Mouse (Mus musculus): ENCODE measurements around the gene Otof. TPM values are rescaled to one million over a fixed set of nuclear protein-coding genes. Genes with fewer than 3 reads are reported as not detected.

Otof gene
- 0.24 and 0.56 TPM in 2 replicates for polyA plus RNA-seq (2016; fragmentation: Nextera tagmentation; extraction: Ambion mirVana)

DNA sequence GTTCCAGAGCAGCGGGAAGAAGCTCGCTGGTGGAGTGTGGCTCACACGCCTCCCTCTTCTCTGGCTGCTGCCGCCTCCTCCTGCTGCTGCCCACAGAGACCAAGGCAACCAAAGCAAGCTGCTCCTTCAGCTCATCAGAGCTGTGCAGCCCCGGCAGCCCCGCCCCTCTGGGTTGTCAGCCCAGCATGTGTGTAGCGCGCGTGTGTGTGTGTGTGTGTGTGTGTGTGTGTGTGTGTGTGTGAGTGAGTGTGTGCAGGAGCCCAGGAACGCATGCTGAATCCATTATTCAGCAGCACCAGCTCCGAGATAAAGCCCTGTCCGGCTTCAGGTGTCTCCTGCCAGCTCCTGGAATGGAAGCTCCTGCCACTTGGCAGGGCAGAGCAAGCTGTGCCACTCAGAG, at the start of gene Otof:
Otof (minus strand) TSS at position 112 of the 400 bp plus-strand sequence.
- no peaks in the 10 kb centered on the region for H3K36me3 ChIP-seq
- 10% methylated on average over 12 of the region's 12 CpGs for WGBS
- peak within 1 kb of the TSS; percentile 15; the same call in 1 of the 2 replicates for H3K4me2 ChIP-seq (replicated peaks)
- peaks cover 49% of the 10 kb centered on the region for H3K27me3 ChIP-seq
- peak; percentile 48; the same call in 1 of the 2 replicates for ATAC-seq (ENCODE audit: insufficient number of reproducible peaks, insufficient read depth, low FRiP score, low TSS enrichment)
- H3K4me3 ChIP-seq: no peak within 1 kb of the TSS
- no peak within 1 kb of the TSS for H3K27ac ChIP-seq
- peaks cover 22% of the 10 kb centered on the region for H3K4me1 ChIP-seq
- no peak within 1 kb of the TSS for H3K9ac ChIP-seq
- no peaks in the 10 kb centered on the region for H3K9me3 ChIP-seq

DNA sequence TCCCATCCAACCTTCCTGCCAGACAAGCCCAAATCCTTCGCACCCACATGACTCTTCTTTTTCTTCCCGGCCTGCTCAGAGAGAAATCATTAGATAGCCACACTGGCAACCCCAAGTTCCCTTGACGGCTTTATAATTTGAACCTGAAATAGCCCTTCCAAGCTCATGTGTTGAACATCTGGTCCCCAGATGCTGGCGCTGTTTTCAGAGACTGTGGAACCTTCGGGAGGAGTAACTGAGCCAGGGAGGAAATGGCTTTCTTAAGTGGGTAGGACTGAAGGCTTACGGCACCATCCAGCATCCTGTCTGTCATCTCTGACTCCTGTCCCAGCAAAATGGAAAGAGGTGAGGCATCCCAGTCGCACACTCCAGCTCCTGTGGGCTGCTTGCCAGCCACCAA, 35.6 kb upstream of the Otof start:
- Histone ChIP-seq H3K4me3 (no peak overlapping the region), H3K27ac (0 out of 2 replicates have a peak overlapping the region, but pooled peaks have one; percentile 8), H3K4me1 (peaks cover 20% of the 10 kb centered on the region), H3K9me3 (no peaks in the 10 kb centered on the region), H3K36me3 (no peaks in the 10 kb centered on the region), H3K9ac (no peak overlapping the region), H3K27me3 (no peaks in the 10 kb centered on the region), H3K4me2 (replicated peaks) (no peak overlapping the region)
- WGBS: 15% methylated on average over 7 of the region's 7 CpGs
- ATAC-seq (ENCODE audit: insufficient number of reproducible peaks, insufficient read depth, low FRiP score, low TSS enrichment): no peak

DNA sequence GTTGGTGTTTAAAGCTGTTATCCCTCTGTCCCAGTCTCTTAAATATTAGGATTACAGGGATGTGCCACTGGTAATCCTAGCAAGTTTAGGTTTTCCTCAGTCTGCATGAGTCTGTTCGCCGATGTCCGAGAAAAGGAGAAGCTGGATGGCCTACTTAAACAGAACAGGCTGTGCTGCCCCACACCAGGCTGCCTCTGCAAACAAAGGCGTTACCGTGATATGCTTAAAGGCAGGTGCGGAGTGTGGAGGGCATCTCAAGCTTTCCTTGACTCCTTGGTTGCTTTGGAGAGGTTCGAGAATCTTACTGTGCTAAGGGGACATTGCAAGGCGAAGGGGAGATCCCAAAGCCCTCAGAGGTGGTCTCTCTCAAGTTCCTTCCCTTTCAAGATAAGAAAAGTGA, 35.1 kb upstream of the Otof start:
- no peak overlapping the region for H3K9ac ChIP-seq
- H3K27me3 ChIP-seq: no peaks in the 10 kb centered on the region
- no peak overlapping the region for H3K4me3 ChIP-seq
- H3K4me2 ChIP-seq (replicated peaks): no peak overlapping the region
- H3K4me1 ChIP-seq: peaks cover 20% of the 10 kb centered on the region
- 52% methylated on average over 8 of the region's 8 CpGs for WGBS
- 0 out of 2 replicates have a peak overlapping the region, but pooled peaks have one; percentile 23 for H3K27ac ChIP-seq
- H3K9me3 ChIP-seq: no peaks in the 10 kb centered on the region
- no peaks in the 10 kb centered on the region for H3K36me3 ChIP-seq
- no peak for ATAC-seq (ENCODE audit: insufficient number of reproducible peaks, insufficient read depth, low FRiP score, low TSS enrichment)

GRCm38 (mm10) chr5:30495288-30495687, 33.6 kb upstream of the Otof start:
- Histone ChIP-seq H3K4me3 (no peak overlapping the region), H3K27ac (no peak overlapping the region), H3K9ac (no peak overlapping the region), H3K4me2 (replicated peaks) (no peak overlapping the region), H3K9me3 (no peaks in the 10 kb centered on the region), H3K27me3 (no peaks in the 10 kb centered on the region), H3K36me3 (no peaks in the 10 kb centered on the region), H3K4me1 (peaks cover 20% of the 10 kb centered on the region)
- WGBS: 51% methylated on average over 2 of the region's 2 CpGs
- no peak for ATAC-seq (ENCODE audit: insufficient number of reproducible peaks, insufficient read depth, low FRiP score, low TSS enrichment)

GRCm38 (mm10) chr5:30494606-30495005, 32.9 kb upstream of the Otof start:
- Histone ChIP-seq H3K9me3 (no peaks in the 10 kb centered on the region), H3K4me2 (replicated peaks) (no peak overlapping the region), H3K27me3 (no peaks in the 10 kb centered on the region), H3K27ac (peak overlapping the region; percentile 24), H3K9ac (no peak overlapping the region), H3K4me3 (no peak overlapping the region), H3K4me1 (peaks cover 20% of the 10 kb centered on the region), H3K36me3 (no peaks in the 10 kb centered on the region)
- no peak for ATAC-seq (ENCODE audit: insufficient number of reproducible peaks, insufficient read depth, low FRiP score, low TSS enrichment)
- WGBS: 47% methylated on average over 7 of the region's 7 CpGs

DNA sequence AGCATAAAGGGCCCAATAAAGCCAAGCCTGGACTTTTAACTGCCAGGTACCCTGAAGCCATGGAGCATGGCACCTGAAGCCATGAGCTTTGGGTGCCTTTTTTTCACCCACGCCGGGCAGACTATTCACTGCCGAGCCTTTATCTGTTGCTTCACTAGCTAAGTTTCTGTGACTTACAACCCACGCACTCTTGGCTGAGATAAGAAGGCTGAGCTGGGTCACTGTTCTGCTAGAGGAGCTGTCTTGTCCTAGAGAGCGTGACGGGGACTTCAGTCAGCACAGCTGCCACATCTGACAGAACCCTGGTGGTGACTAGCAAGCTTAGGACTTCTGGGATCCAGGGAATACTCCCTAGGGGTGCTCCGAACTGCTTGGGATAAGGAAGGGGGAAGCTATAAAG, 32.0 kb upstream of the Otof start:
- Histone ChIP-seq H3K36me3 (no peaks in the 10 kb centered on the region), H3K9ac (no peak overlapping the region), H3K9me3 (no peaks in the 10 kb centered on the region), H3K27me3 (no peaks in the 10 kb centered on the region), H3K4me1 (peaks cover 20% of the 10 kb centered on the region), H3K27ac (no peak overlapping the region), H3K4me3 (no peak overlapping the region), H3K4me2 (replicated peaks) (no peak overlapping the region)
- no peak for ATAC-seq (ENCODE audit: insufficient number of reproducible peaks, insufficient read depth, low FRiP score, low TSS enrichment)
- 75% methylated on average over 7 of the region's 7 CpGs for WGBS

DNA sequence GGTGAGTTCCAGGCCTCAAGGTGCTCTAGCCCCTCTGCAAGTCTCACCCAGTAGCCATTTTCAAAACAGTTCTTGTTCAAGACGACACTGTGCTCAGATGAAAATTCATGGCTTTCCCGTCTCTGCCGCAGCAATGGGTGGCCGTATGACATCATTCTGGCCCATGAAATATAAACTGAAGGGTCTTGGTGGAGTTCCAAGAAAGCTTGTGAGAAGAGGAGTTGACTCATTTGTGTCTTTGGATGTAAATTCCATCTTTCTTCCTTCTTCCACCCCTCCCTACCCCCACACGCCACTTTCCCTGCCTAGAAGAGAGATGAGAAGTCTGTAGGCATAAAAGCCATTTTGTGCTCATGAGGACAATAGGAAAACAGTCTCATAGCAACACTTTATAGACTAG, 29.1 kb upstream of the Otof start:
- no peak for ATAC-seq (ENCODE audit: insufficient number of reproducible peaks, insufficient read depth, low FRiP score, low TSS enrichment)
- H3K9ac ChIP-seq: no peak overlapping the region
- no peaks in the 10 kb centered on the region for H3K36me3 ChIP-seq
- peaks cover 6% of the 10 kb centered on the region; the same call in 1 of the 2 replicates for H3K4me1 ChIP-seq
- no peak overlapping the region for H3K27ac ChIP-seq
- no peak overlapping the region for H3K4me3 ChIP-seq
- H3K9me3 ChIP-seq: no peaks in the 10 kb centered on the region
- H3K4me2 ChIP-seq (replicated peaks): no peak overlapping the region
- no peaks in the 10 kb centered on the region for H3K27me3 ChIP-seq
- WGBS: 89% methylated on average over 5 of the region's 5 CpGs

- no peaks in the 10 kb centered on the region for H3K27me3 ChIP-seq
- no peaks in the 10 kb centered on the region for H3K9me3 ChIP-seq
- H3K36me3 ChIP-seq: no peaks in the 10 kb centered on the region
- H3K9ac ChIP-seq: no peak overlapping the region
- no peak for ATAC-seq (ENCODE audit: insufficient number of reproducible peaks, insufficient read depth, low FRiP score, low TSS enrichment)
- H3K4me1 ChIP-seq: peaks cover 6% of the 10 kb centered on the region; the same call in 1 of the 2 replicates
- H3K4me3 ChIP-seq: no peak overlapping the region
- no peak overlapping the region for H3K4me2 ChIP-seq (replicated peaks)
- H3K27ac ChIP-seq: no peak overlapping the region
Observed at GRCm38 (mm10) chr5:30490215-30490614, 28.5 kb upstream of the Otof start.

GRCm38 (mm10) chr5:30485136-30485535, 23.4 kb upstream of the Otof start:
- no peak for ATAC-seq (ENCODE audit: insufficient number of reproducible peaks, insufficient read depth, low FRiP score, low TSS enrichment)
- WGBS: 88% methylated on average over 6 of the region's 6 CpGs
- Histone ChIP-seq H3K27me3 (no peaks in the 10 kb centered on the region), H3K36me3 (no peaks in the 10 kb centered on the region), H3K27ac (no peak overlapping the region), H3K9ac (no peak overlapping the region), H3K4me1 (no peaks in the 10 kb centered on the region), H3K4me2 (replicated peaks) (no peak overlapping the region), H3K9me3 (no peaks in the 10 kb centered on the region), H3K4me3 (no peak overlapping the region)

DNA sequence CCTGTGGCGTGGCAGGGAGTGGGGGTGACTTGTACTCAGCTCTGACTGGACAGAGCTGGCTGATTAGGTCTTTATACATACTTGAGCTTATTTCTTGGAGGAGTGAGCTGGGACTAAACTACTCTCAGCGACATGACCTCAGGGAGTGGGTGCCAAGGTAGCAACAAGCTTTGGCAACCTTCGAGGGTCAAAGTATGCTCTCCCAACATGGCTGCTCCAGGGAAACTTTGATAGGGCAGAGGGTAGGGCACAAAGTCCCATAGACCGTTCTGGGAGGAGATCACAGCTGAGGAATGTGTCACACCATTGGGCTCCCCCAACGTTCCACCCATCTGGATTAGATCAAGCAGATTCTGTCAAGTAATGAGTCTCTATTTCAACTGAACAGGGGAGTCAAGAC, 22.9 kb upstream of the Otof start:
- no peak overlapping the region for H3K4me2 ChIP-seq (replicated peaks)
- no peak for ATAC-seq (ENCODE audit: insufficient number of reproducible peaks, insufficient read depth, low FRiP score, low TSS enrichment)
- no peak overlapping the region for H3K9ac ChIP-seq
- no peaks in the 10 kb centered on the region for H3K9me3 ChIP-seq
- no peaks in the 10 kb centered on the region for H3K36me3 ChIP-seq
- 71% methylated on average over 5 of the region's 5 CpGs for WGBS
- H3K27me3 ChIP-seq: no peaks in the 10 kb centered on the region
- no peaks in the 10 kb centered on the region for H3K4me1 ChIP-seq
- H3K27ac ChIP-seq: no peak overlapping the region
- no peak overlapping the region for H3K4me3 ChIP-seq

DNA sequence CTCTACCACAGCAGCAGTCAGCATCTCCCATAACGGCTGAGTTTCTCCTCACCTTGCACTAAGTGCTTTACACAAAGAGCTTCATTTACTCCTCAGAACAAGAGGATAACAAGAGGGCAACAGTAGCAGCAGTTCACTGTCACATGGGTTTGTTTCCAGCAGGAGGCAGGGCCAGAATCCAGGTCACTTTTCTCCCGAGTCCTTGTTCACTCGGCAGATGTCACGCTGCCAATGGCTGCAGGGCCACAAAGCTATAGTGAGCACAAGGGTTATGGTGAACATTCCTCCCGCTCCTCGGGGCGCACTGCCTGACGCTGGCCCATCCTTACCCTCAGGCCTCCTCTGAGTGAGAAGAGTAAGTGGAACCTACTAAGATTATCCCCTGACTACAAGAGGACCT, 21.8 kb upstream of the Otof start:
- H3K4me2 ChIP-seq (replicated peaks): no peak overlapping the region
- WGBS: 77% methylated on average over 8 of the region's 8 CpGs
- H3K27me3 ChIP-seq: no peaks in the 10 kb centered on the region
- no peaks in the 10 kb centered on the region for H3K36me3 ChIP-seq
- H3K9ac ChIP-seq: no peak overlapping the region
- no peak overlapping the region for H3K4me3 ChIP-seq
- H3K27ac ChIP-seq: no peak overlapping the region
- H3K4me1 ChIP-seq: no peaks in the 10 kb centered on the region
- H3K9me3 ChIP-seq: no peaks in the 10 kb centered on the region
- no peak for ATAC-seq (ENCODE audit: insufficient number of reproducible peaks, insufficient read depth, low FRiP score, low TSS enrichment)

- Histone ChIP-seq H3K9ac (no peak overlapping the region), H3K4me1 (no peaks in the 10 kb centered on the region), H3K27ac (no peak overlapping the region), H3K4me2 (replicated peaks) (no peak overlapping the region), H3K36me3 (no peaks in the 10 kb centered on the region), H3K4me3 (no peak overlapping the region), H3K9me3 (no peaks in the 10 kb centered on the region), H3K27me3 (no peaks in the 10 kb centered on the region)
- peak; percentile 15; the same call in 1 of the 2 replicates for ATAC-seq (ENCODE audit: insufficient number of reproducible peaks, insufficient read depth, low FRiP score, low TSS enrichment)
- 19% methylated on average over 5 of the region's 5 CpGs for WGBS
Observed at GRCm38 (mm10) chr5:30482319-30482718, 20.6 kb upstream of the Otof start.

GRCm38 (mm10) chr5:30476534-30476933, 14.8 kb upstream of the Otof start:
- H3K9me3 ChIP-seq: no peaks in the 10 kb centered on the region
- WGBS: 38% methylated on average over 10 of the region's 10 CpGs
- no peaks in the 10 kb centered on the region for H3K27me3 ChIP-seq
- no peak overlapping the region for H3K9ac ChIP-seq
- no peak overlapping the region for H3K4me2 ChIP-seq (replicated peaks)
- no peak overlapping the region for H3K4me3 ChIP-seq
- no peak overlapping the region for H3K27ac ChIP-seq
- H3K36me3 ChIP-seq: no peaks in the 10 kb centered on the region
- H3K4me1 ChIP-seq: no peaks in the 10 kb centered on the region
- no peak for ATAC-seq (ENCODE audit: insufficient number of reproducible peaks, insufficient read depth, low FRiP score, low TSS enrichment)
